Mouse (Mus musculus): Measurements from ENCODE around the gene Pde6b.

The Pde6b gene

GRCm38 (mm10) chr5:108389744-108390143 lies 1.6 kb downstream of the Pde6b start:
- DNase-seq (ENCODE audit: low spot score), result no peak

GRCm38 (mm10) chr5:108403453-108403852 lies 15.3 kb downstream of the Pde6b start:
- DNase-seq (ENCODE audit: low spot score), result no peak

GRCm38 (mm10) chr5:108405460-108405859 lies 17.3 kb downstream of the Pde6b start:
- DNase-seq (ENCODE audit: low spot score), result no peak

DNA sequence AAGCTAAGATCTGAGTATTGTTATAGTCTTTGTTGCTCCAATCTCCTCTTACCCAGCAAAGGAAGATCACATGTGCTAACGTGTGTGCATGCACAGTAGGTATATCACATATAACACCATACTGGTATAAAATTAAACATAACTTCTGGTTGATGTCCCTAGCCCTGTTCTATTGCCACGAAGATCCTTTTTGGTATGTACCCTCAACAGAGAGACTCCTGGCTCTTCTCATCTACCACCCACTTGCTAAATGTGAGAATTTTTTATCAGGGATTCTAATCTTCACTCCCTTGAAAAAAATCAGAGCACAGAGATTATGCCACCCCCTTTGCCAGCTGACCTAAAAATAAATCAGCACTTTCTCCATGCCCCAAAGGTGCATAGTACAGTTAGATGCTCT lies 18.8 kb downstream of the Pde6b start:
- DNase-seq (ENCODE audit: low spot score), result no peak

- no peak for DNase-seq (ENCODE audit: low spot score)
Measured at GRCm38 (mm10) chr5:108414711-108415110, 26.5 kb downstream of the Pde6b start.

GRCm38 (mm10) chr5:108422741-108423140 lies 34.5 kb downstream of the Pde6b start:
- no peak for DNase-seq (ENCODE audit: low spot score)

GRCm38 (mm10) chr5:108423427-108423826 lies 35.2 kb downstream of the Pde6b start:
- no peak for DNase-seq (ENCODE audit: low spot score)

- peak; percentile 74 for DNase-seq (ENCODE audit: low spot score)
Measured at GRCm38 (mm10) chr5:108427186-108427585, 39.0 kb downstream of the Pde6b start.

GRCm38 (mm10) chr5:108431196-108431595 lies 43.0 kb downstream of the Pde6b start:
- no peak for DNase-seq (ENCODE audit: low spot score)

DNA sequence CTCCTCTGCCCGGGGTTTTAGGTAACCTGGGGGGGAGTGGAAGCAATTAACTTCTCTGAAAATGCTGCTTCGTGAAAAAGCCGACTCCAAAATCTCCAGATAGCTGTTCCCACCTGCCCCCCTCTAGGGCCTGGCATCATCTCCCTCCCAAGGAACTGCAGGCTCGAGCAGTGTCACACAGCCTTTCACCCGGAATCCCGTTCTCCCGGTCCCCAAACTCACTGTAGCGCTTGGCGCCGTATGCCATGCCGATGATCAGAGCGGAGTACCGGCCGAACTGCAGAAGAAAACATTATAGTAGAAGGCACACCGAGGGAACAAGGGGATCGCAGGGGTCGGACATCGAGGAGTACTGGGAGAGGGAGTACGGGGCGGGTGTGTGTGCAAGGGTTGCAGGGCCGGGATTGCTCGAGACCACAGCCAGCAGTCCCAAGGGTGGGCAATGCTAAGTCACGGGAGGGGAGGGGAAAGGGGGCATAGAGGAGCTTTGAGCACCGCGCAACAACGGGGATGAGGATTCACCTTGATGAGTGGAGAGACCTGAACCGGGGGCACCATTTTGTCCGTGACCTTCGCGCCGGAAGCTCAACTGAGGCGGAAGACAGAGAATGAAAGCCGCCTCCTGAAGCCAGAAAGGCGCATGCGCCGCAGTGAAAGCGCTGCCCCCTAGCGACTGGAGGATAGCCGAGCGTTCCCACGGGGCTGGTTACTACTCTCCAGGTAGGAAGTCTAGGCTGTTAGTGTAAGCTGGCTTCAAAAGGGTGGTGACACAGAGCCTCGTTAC lies 45.8 kb downstream of the Pde6b start, which contains the start of gene Atp5k:
Gene Atp5k, minus strand, starts transcription at position 645 of the 784 bp plus-strand sequence.
- DNase-seq (ENCODE audit: low spot score), result peak; percentile 98

DNA sequence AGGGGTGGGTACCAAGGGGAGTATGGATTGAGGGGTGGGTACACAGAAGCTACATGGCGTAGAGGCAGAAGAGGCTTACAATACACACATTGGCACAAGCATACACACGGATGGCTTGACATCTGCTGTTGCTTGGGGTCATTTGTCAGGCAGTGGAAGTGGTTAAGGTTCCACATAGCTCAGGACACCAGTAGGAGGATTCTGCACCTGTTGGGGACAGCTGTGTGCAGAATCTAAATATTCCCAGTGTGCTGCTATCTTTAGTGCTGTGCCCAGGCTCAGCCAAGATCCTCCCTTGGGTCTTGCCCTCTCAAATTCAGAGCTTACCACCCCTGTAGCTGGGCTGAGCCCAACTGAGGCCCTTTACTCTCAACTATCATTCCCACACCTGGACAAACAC lies 47.9 kb downstream of the Pde6b start:
- no peak for DNase-seq (ENCODE audit: low spot score)

DNA sequence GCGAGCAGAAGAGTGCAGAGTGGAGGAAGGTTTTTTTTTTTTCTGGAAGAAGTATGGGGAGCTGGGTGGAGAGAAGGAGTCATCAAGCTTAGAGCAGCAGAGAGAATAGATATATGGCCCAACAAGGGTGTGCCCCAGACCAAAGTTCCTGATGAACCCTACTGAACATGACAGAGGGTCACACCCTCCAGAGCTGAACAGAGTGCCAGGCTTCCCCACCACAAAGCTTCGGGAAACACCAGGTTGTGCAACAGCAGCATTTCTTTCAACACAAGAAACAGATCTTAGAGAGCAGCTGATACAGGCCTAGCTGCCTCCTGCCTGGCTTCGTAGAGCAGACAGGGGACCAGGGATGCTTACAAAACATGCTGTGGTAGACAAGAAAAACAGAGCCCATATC lies 58.8 kb downstream of the Pde6b start:
- DNase-seq (ENCODE audit: low spot score), result no peak

DNA sequence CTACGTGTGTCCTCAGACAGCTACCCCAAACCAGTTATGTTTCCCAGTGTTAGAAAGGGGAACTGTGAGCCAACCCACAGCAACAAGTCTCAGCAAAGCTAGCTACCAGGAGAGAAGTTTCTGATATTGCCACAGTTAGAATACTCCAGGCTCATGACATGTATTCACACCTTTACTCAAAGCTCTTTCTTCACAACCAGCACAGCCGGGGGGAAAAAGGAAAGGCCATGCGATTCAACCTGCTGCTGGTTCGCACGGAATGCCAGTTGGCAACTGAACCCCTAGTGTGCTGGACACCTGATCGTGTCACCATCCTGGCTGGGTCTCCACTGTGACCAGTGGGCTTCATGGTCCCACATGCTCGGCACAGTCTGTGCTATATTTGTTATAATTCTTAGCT lies 59.7 kb downstream of the Pde6b start:
- no peak for DNase-seq (ENCODE audit: low spot score)

DNA sequence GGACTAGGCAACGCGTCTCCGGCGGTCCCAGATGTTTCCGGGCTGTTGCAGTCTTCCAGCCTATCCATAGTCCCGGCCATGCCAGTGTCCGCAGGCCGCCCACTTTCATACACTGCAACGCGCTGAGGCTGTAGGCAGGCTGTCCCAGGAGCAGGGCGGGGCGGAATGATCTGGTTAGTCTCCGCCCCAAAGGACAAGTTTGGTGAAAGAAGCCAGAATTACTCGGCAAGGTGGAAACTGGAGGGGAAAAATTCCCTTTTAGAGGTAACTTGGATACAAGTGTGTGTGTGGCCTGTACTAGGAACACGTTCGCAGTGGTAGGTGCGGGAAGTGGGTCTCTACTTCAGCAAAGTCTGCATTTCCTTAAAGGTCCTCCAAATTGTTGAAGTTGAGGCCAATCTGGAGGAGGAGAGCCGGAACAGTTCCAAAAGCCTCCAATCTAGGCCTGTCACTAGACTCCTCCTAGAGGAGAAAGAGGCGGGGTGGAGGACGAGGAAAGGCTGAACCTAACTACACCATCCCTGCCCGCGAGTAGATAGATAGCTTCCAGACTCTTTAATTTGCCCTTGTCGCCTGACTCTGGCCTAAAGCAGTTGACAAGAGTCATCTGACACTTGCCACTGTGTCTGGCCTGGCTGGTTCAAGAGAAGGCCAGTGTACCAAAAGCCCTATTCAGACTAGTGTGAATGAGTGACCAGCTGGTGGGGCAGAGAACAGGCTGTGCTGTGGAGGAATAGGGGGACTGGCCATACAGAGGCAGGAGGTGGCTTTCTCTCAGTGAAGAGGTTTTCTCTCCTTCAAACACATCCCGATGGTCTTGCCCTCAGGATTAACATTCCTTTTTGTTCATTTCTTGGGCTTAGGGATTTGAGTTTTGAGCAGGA lies 60.8 kb downstream of the Pde6b start, which contains the start of gene Mfsd7a:
Gene Mfsd7a, minus strand, starts transcription at position 107 of the 884 bp plus-strand sequence.
- DNase-seq (ENCODE audit: low spot score), result peak; percentile 80

DNA sequence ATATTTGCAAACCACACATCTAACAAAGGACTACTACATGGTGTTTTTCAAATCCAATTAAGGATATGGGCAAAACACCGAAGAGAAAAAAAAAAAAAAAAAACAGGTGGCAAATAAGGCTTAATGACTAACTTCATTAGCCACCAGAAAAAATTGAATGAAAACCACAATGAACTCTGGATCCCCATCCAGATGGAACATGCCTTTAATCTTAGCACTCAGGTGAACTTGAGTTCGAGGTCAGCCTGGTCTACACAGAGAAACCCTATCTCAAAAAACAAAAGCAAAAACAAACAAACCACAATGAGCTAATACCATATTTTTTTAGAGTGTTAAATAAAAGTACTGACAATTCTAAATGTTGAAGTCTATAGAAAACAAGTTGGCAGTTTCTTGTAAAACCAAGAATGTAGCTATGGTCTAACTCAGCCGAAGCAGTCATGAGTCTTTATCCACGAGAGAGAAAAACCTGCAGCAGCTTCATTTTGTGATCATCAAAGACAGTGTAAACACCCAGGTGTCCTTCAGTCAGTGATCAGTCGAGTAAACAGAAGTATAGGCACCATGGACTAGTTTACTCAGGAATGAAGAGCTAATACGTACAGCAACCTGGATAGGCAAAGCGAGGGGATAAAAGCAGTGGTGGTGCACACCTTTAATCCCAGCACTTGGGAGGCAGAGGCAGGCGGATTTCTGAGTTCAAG lies 62.8 kb downstream of the Pde6b start:
- DNase-seq (ENCODE audit: low spot score), result no peak

DNA sequence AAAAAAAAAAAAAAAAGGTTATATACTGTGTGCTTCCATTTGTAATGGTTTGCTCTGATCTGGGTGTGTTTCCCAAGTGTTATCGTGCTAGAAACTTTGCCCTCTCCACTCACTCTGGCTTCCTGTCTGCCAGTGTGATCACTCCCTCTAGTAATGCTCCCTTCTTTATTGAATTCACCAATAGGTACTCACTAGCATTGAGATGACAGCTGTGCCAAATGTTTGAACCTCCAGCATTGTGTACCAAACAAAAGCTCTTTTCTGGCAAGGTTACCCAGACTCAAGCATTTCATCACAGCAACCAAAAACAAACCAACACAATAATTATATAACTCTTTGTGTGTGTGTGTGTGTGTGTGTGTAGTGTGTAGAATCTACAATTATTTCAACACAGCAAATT lies 63.4 kb downstream of the Pde6b start:
- no peak for DNase-seq (ENCODE audit: low spot score)

GRCm38 (mm10) chr5:108452422-108452821 lies 64.2 kb downstream of the Pde6b start:
- no peak for DNase-seq (ENCODE audit: low spot score)

DNA sequence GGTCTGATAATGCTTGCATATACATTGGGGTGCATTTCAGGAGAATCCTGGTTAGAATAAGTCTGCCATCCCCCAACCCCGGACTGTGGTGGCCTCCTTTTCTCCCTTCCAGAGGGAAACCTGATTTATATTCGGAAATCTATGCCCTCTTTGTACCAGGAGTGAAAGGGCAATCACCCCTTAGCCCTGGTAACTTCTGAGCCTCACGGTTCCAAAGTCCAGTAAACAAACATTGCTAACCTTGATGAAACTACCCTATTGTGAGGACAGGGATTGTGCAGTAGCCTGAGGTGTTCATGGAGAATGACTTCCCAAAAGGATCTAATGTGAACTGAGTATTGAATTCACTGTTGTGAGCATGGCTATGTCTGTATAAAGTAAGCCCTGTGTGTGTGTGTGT lies 65.9 kb downstream of the Pde6b start:
- no peak for DNase-seq (ENCODE audit: low spot score)

GRCm38 (mm10) chr5:108458706-108459105 lies 70.5 kb downstream of the Pde6b start:
- DNase-seq (ENCODE audit: low spot score), result no peak

DNA sequence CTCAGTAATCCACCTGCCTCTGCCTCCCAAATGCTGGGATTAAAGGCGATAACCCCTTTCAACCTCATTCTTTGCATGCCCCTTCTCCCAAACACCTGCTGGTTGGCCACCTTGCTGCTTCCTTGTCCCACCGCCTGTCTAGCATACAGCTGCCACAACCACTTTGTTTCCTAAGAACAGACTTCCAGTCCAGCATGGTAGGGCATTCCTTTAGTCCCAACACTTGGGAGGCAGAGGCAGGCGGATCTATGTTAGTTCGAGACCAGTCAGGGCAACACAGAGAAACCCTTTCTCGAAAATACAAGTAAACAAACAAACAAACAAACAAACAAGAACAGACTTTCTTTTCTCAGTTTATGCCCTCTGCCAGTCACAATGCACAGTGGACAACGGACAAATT lies 72.3 kb downstream of the Pde6b start:
- DNase-seq (ENCODE audit: low spot score), result peak; percentile 5

GRCm38 (mm10) chr5:108461082-108462065 lies 73.2 kb downstream of the Pde6b start, which contains the start of gene Pcgf3:
Pcgf3 (plus strand) TSS chr5:108461232.
- peak; percentile 97 for DNase-seq (ENCODE audit: low spot score)

Measured in embryo, embryonic 10.5 days (tissue).